Mouse (Mus musculus) hindbrain, embryonic 15.5 days (tissue): ENCODE results near the gene Igf1r. TPM values are rescaled to one million over a fixed set of nuclear protein-coding genes. Genes with fewer than 3 reads are reported as not detected.

Source experiments
- ATAC-seq: fragments of 200-750 bp; cut with Nextera tagmentation; 2 replicates; pipeline ENCODE4 v1.8.0; 2017; ENCODE audit warnings: low read depth, moderate number of reproducible peaks, moderate TSS enrichment; ENCODE audit not compliant: low FRiP score
- H3K27ac ChIP-seq: fragments of 300-500 bp; sonication (generic); replicated peaks from 2 replicates; pipeline ENCODE4 v1.5.1; 2015; ENCODE audit warnings: mild to moderate bottlenecking, inconsistent platforms
- H3K27me3 ChIP-seq: fragments of 300-500 bp; sonication (generic); 2 replicates; pipeline ENCODE4 v1.6.1; 2015; ENCODE audit warnings: control low read depth, inconsistent platforms
- H3K36me3 ChIP-seq: fragments of 300-500 bp; sonication (generic); 2 replicates; pipeline ENCODE4 v1.6.1; 2015; ENCODE audit warnings: control low read depth, inconsistent platforms
- H3K4me1 ChIP-seq: fragments of 300-500 bp; sonication (generic); replicated peaks from 2 replicates; pipeline ENCODE4 v1.6.1; 2015; ENCODE audit warnings: control low read depth, inconsistent platforms
- H3K4me2 ChIP-seq: fragments of 300-500 bp; sonication (generic); 2 replicates; pipeline ENCODE4 v1.6.1; 2015; ENCODE audit warnings: moderate library complexity, mild to moderate bottlenecking, inconsistent platforms
- H3K4me3 ChIP-seq: fragments of 300-500 bp; sonication (generic); 2 replicates; pipeline ENCODE4 v1.5.1; 2015; ENCODE audit warnings: mild to moderate bottlenecking, inconsistent platforms
- H3K9ac ChIP-seq: fragments of 300-500 bp; sonication (generic); 2 replicates; pipeline ENCODE4 v1.6.1; 2015; ENCODE audit warnings: inconsistent platforms
- H3K9me3 ChIP-seq: fragments of 300-500 bp; sonication (generic); 2 replicates; pipeline ENCODE4 v1.6.1; 2016; ENCODE audit warnings: control low read depth, inconsistent platforms
- WGBS: fragments of 180-500 bp; shearing (Covaris S2); methylation state at CpG from one replicate; pipeline ENCODE4 v1.1.7; 2015; 5-methylcytosine and 5-hydroxymethylcytosine counted together
- polyA plus RNA-seq: library from polyadenylated mRNA; unstranded; fragments of >200 nt; fragmentation: Nextera tagmentation; extraction: Ambion mirVana; gene quantifications from 2 replicates; pipeline ENCODE4 v1.2.1, GENCODE M21; 2015

Igf1r gene
- polyA plus RNA-seq, 1 experiment from 2014 or later = 22.8 TPM

- H3K27ac ChIP-seq = no peak overlapping the region
- 85% methylated on average over 14 of the region's 14 CpGs for WGBS
Measured at GRCm38 (mm10) chr7:68072524-68073459, 120.2 kb downstream of the Igf1r start.

GRCm38 (mm10) chr7:68073460-68073806 is 120.8 kb downstream of the Igf1r start:
- Histone ChIP-seq H3K36me3 (no peaks in the 10 kb centered on the region), H3K4me2 (no peak overlapping the region), H3K4me3 (no peak overlapping the region), H3K27me3 (no peaks in the 10 kb centered on the region), H3K27ac (no peak overlapping the region), H3K9me3 (no peaks in the 10 kb centered on the region), H3K9ac (no peak overlapping the region), H3K4me1 (peaks cover 44% of the 10 kb centered on the region)
- 54% methylated on average over 8 of the region's 8 CpGs for WGBS
- ATAC-seq = no peak

More at GRCm38 (mm10) chr7:68072524-68073459, 120.2 kb downstream of the Igf1r start:
- Histone ChIP-seq H3K4me1 (peaks cover 43% of the 10 kb centered on the region), H3K4me3 (no peak overlapping the region), H3K9ac (no peak overlapping the region), H3K9me3 (no peaks in the 10 kb centered on the region), H3K4me2 (no peak overlapping the region), H3K36me3 (no peaks in the 10 kb centered on the region), H3K27me3 (no peaks in the 10 kb centered on the region)
- ATAC-seq = no peak

GRCm38 (mm10) chr7:68074748-68075147 is 122.1 kb downstream of the Igf1r start:
- no peak for ATAC-seq
- Histone ChIP-seq H3K27ac (no peak overlapping the region), H3K36me3 (no peaks in the 10 kb centered on the region), H3K9me3 (no peaks in the 10 kb centered on the region), H3K27me3 (no peaks in the 10 kb centered on the region), H3K4me3 (no peak overlapping the region), H3K4me1 (peaks cover 46% of the 10 kb centered on the region), H3K4me2 (no peak overlapping the region), H3K9ac (no peak overlapping the region)
- WGBS = 78% methylated on average over 11 of the region's 11 CpGs

DNA sequence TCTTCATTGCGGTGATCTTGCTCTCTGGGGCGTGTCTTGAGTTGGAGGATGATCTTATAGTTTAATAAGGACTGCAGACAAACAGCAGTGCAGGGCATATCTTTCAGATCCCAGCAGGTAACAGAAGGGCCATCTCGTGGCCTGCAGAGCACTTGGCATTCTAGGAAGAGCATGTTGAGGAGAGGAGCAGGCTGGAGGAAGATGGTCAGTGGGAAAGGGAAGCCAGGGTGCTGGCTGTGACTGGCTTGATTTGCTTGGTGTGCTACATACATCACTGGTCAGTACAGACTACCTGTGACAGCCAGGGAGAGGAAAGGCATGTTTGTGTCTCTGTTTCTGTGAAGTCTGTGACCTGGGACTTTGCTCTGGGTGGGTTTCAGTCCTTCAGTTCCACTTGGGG is 122.8 kb downstream of the Igf1r start:
- Histone ChIP-seq H3K9ac (no peak overlapping the region), H3K4me1 (peaks cover 49% of the 10 kb centered on the region), H3K4me3 (no peak overlapping the region), H3K27me3 (no peaks in the 10 kb centered on the region), H3K27ac (no peak overlapping the region), H3K9me3 (no peaks in the 10 kb centered on the region), H3K4me2 (no peak overlapping the region), H3K36me3 (no peaks in the 10 kb centered on the region)
- ATAC-seq = no peak
- WGBS = 73% methylated on average over 3 of the region's 3 CpGs

DNA sequence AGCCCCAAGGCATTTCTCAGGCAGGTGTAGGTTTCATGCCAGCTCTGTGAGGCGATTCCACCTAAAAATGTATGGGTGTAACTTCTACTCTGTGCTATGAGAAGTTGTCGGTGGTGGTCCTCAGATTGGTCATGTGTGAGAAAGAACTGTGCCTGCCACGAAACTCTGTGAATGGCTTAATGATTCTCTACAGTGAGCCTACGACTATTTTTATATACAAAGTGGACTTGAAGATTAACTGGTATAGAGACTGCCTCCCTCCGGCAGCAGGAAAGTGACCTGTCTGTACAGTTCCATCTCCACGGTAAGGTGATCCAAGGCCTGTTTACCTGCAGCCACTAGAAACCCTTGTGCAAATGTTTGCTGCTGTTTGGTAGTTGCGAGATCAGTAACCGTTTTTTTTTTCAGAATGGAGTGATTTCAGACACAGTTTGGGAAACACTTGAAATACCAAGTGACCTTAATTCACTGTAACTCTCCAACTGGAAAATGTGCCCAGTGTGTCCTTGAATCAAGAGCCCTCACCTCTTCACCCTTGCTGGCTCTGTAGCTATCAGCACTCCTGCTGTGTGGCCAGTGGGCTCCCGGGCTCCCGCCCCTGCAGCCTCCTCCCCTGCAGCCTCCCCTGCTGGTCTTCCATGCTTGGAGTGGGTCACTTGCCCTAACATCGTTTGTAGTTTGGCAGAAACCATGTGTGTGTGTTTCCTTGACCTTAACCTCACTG is 127.7 kb downstream of the Igf1r start:
- Histone ChIP-seq H3K9me3 (no peaks in the 10 kb centered on the region), H3K27me3 (no peaks in the 10 kb centered on the region), H3K4me1 (peaks cover 41% of the 10 kb centered on the region), H3K4me2 (no peak overlapping the region), H3K27ac (no peak overlapping the region), H3K4me3 (no peak overlapping the region), H3K9ac (no peak overlapping the region), H3K36me3 (no peaks in the 10 kb centered on the region)
- 48% methylated on average over 11 of the region's 11 CpGs for WGBS
- no peak for ATAC-seq

GRCm38 (mm10) chr7:68085338-68085737 is 132.7 kb downstream of the Igf1r start:
- no peak overlapping the region for H3K4me3 ChIP-seq
- H3K9me3 ChIP-seq = no peaks in the 10 kb centered on the region
- WGBS = 3% methylated on average over 12 of the region's 12 CpGs
- peak; percentile 83 for ATAC-seq
- H3K9ac ChIP-seq = no peak overlapping the region
- H3K4me1 ChIP-seq = peaks cover 61% of the 10 kb centered on the region
- H3K27ac ChIP-seq = peak overlapping the region; percentile 76
- H3K4me2 ChIP-seq = peak overlapping the region; percentile 13; the same call in 1 of the 2 replicates
- no peaks in the 10 kb centered on the region for H3K36me3 ChIP-seq
- H3K27me3 ChIP-seq = no peaks in the 10 kb centered on the region

GRCm38 (mm10) chr7:68085870-68086341 is 133.3 kb downstream of the Igf1r start:
- Histone ChIP-seq H3K4me2 (no peak overlapping the region), H3K36me3 (no peaks in the 10 kb centered on the region), H3K9ac (no peak overlapping the region), H3K27ac (peak overlapping the region; percentile 76), H3K4me1 (peaks cover 56% of the 10 kb centered on the region), H3K4me3 (no peak overlapping the region), H3K9me3 (no peaks in the 10 kb centered on the region), H3K27me3 (no peaks in the 10 kb centered on the region)
- ATAC-seq = peak; percentile 32; the same call in 1 of the 2 replicates
- WGBS = 19% methylated on average over 4 of the region's 4 CpGs

- peaks cover 52% of the 10 kb centered on the region for H3K4me1 ChIP-seq
- no peak overlapping the region for H3K4me3 ChIP-seq
- H3K9ac ChIP-seq = no peak overlapping the region
- no peaks in the 10 kb centered on the region for H3K27me3 ChIP-seq
- H3K36me3 ChIP-seq = no peaks in the 10 kb centered on the region
- H3K9me3 ChIP-seq = no peaks in the 10 kb centered on the region
- H3K27ac ChIP-seq = no peak overlapping the region
- ATAC-seq = no peak
- 44% methylated on average over 4 of the region's 4 CpGs for WGBS
- H3K4me2 ChIP-seq = no peak overlapping the region
Measured at GRCm38 (mm10) chr7:68087496-68087895, 134.9 kb downstream of the Igf1r start.

DNA sequence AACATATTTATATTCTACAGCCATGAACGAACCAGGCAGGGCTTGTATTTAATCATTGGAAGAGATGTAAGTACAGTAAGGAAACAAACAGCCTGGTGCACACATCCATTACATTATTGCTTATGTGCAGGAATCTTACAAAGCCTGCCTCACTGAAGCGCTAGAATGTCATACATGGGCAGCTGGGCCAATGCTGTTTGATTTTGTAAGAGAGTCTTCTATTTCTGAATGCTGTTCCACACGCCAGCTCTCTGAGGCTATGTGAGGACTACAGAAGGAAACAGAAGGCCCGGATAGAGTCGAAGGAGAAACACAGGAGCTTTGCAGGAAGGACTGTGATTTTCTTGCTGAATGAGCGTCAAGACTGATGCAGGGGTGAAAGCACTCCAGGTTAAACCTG is 136.2 kb downstream of the Igf1r start:
- Histone ChIP-seq H3K9me3 (no peaks in the 10 kb centered on the region), H3K4me2 (no peak overlapping the region), H3K4me1 (peaks cover 52% of the 10 kb centered on the region), H3K36me3 (no peaks in the 10 kb centered on the region), H3K27me3 (no peaks in the 10 kb centered on the region), H3K4me3 (no peak overlapping the region), H3K9ac (no peak overlapping the region), H3K27ac (0 out of 2 replicates have a peak overlapping the region, but pooled peaks have one; percentile 17)
- ATAC-seq = no peak
- WGBS = 73% methylated on average over 6 of the region's 6 CpGs

DNA sequence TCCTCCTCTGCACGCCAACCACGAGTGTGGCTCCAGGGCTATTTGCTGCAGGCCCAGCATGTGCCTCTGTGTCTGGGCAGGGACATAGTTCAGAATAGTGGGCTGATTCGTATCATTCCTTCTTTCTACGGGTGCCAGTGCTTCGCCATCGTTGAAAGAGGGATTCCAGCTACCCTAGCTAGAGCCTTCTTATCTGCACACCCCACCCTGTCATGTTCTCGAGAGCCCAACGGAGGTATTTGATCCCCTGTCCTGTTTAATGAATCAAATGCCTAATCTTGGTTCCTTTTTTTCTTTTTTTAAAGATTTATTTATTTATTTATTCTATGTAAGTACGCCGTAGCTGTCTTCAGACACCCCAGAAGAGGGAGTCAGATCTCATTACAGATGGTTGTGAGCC is 137.1 kb downstream of the Igf1r start:
- H3K9me3 ChIP-seq = no peaks in the 10 kb centered on the region
- H3K27me3 ChIP-seq = no peaks in the 10 kb centered on the region
- H3K9ac ChIP-seq = no peak overlapping the region
- no peak overlapping the region for H3K27ac ChIP-seq
- H3K4me3 ChIP-seq = no peak overlapping the region
- WGBS = 94% methylated on average over 10 of the region's 10 CpGs
- no peak overlapping the region for H3K4me2 ChIP-seq
- no peaks in the 10 kb centered on the region for H3K36me3 ChIP-seq
- H3K4me1 ChIP-seq = peaks cover 51% of the 10 kb centered on the region
- ATAC-seq = no peak

DNA sequence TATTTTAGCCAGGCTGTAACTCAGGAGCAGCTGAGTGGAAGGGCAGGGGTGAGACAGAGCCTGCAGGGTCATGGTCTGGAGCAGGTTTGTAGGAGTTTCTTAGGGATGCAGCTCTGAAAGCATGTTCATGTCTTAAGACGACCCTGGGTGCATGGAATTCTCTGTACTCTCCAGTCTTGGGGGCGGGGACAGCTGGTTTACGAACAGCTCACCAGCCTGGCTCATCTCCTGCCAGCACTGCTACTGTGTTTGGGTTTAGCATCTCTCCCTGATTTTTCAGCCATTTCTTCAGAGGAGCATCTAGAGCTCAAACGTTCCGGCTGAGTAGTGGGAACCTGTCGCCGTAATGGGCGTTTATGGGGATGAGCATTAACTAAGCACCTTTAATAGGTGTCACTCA is 137.9 kb downstream of the Igf1r start:
- H3K27ac ChIP-seq = no peak overlapping the region
- H3K9me3 ChIP-seq = no peaks in the 10 kb centered on the region
- no peak for ATAC-seq
- H3K36me3 ChIP-seq = no peaks in the 10 kb centered on the region
- H3K4me1 ChIP-seq = peaks cover 43% of the 10 kb centered on the region
- no peak overlapping the region for H3K4me2 ChIP-seq
- no peak overlapping the region for H3K4me3 ChIP-seq
- 87% methylated on average over 8 of the region's 8 CpGs for WGBS
- H3K9ac ChIP-seq = no peak overlapping the region
- H3K27me3 ChIP-seq = no peaks in the 10 kb centered on the region

DNA sequence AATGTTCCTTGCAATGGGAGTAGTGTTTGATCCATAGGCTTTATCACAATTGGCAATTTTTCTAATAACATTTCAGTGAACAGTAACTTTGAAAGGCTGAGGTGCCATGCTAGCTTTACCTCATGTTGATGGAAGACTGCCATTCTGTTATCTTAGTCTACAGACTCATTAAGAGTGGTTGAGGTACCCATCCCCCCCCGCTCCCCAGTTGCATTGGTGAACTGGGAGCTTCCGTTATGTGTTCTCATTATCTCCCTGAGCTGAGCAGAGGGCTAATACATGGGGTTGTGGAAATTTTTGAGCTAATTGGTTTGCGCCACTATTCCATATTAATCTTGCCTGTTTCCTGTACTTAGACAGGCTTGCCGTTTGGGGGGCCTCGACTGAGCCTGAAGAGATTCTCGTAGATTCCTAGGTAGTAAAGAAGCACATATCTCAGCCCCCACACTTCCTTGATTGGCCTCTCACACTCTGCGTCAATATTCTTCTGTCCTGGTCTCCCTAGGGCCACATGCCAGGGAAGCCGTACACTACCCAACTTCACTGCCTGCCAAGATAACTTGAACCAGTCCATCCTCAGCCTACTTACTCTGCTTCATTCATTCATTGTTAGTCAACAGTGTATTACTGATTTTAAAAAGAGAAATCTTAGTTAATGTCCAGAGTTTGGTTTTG is 139.8 kb downstream of the Igf1r start:
- no peak overlapping the region for H3K4me3 ChIP-seq
- 71% methylated on average over 8 of the region's 8 CpGs for WGBS
- no peak for ATAC-seq
- H3K27ac ChIP-seq = no peak overlapping the region
- H3K4me1 ChIP-seq = peaks cover 28% of the 10 kb centered on the region
- no peaks in the 10 kb centered on the region for H3K36me3 ChIP-seq
- no peaks in the 10 kb centered on the region for H3K27me3 ChIP-seq
- H3K9ac ChIP-seq = no peak overlapping the region
- H3K4me2 ChIP-seq = no peak overlapping the region
- H3K9me3 ChIP-seq = no peaks in the 10 kb centered on the region
